Mouse (Mus musculus) heart, adult 8-10 months (tissue): ENCODE measurements around the gene Tmem167b. TPM values are rescaled to one million over a fixed set of nuclear protein-coding genes. Genes with fewer than 3 reads are reported as not detected.
"Not testable (repeated sequence)": the region's sequence is repeated elsewhere in the genome, so short reads cannot be mapped to it uniquely, and the experiment has no call there.

Source experiments
- DNase-seq: peaks from one replicate; pipeline ENCODE4 v3.0.0; 2022; ENCODE audit warnings: low spot score
- total RNA-seq, 4 experiments: library from RNA; stranded (reverse); gene quantifications; 2 replicates each; pipeline ENCODE4 v1.2.4; 2022

Gene Tmem167b
- total RNA-seq = 10 to 100 TPM; 28.6 to 29.7 (median 29.1) TPM

GRCm38 (mm10) chr3:108562133-108562730, at the start of gene Tmem167b:
TSS of gene Tmem167b (minus strand) at chr3:108562466.
- DNase-seq = peak; percentile 99

- DNase-seq = no peak
These were observed 46.6 kb upstream of the Tmem167b start for GRCm38 (mm10) chr3:108608906-108609305.

- DNase-seq = no peak
These were observed 29.6 kb upstream of the Tmem167b start for GRCm38 (mm10) chr3:108591530-108592522.

- peak; percentile 93 for DNase-seq
These were observed 28.7 kb upstream of the Tmem167b start, which contains the start of gene Wdr47 for GRCm38 (mm10) chr3:108590786-108591529. TSS of gene Wdr47 (plus strand) at chr3:108591279.

GRCm38 (mm10) chr3:108588446-108588845, 26.2 kb upstream of the Tmem167b start:
- no peak for DNase-seq

GRCm38 (mm10) chr3:108584580-108584979, 22.3 kb upstream of the Tmem167b start:
- DNase-seq = no peak

GRCm38 (mm10) chr3:108574018-108574417, 11.8 kb upstream of the Tmem167b start:
- DNase-seq = no peak

- no peak for DNase-seq
These were observed 10.2 kb upstream of the Tmem167b start for GRCm38 (mm10) chr3:108572309-108573010.

GRCm38 (mm10) chr3:108571443-108572294, 9.4 kb upstream of the Tmem167b start, which contains the start of gene Taf13:
TSS of gene Taf13 (plus strand) at chr3:108571698.
- peak; percentile 98 for DNase-seq

- DNase-seq = no peak
These were observed 8.5 kb upstream of the Tmem167b start for GRCm38 (mm10) chr3:108570813-108571212.

- not testable (repeated sequence) for DNase-seq
These were observed 7.4 kb upstream of the Tmem167b start for GRCm38 (mm10) chr3:108569636-108570035.

- no peak for DNase-seq
These were observed 6.0 kb upstream of the Tmem167b start for GRCm38 (mm10) chr3:108567990-108568877.

- peak; percentile 84 for DNase-seq
These were observed 1.0 kb upstream of the Tmem167b start for GRCm38 (mm10) chr3:108563309-108563708.

GRCm38 (mm10) chr3:108562777-108563271, 558 bp upstream of the Tmem167b start:
- peak; percentile 40 for DNase-seq

- DNase-seq = no peak
These were observed 4.4 kb downstream of the Tmem167b start for GRCm38 (mm10) chr3:108557888-108558287.

- DNase-seq = peak; percentile 95
These were observed 7.5 kb downstream of the Tmem167b start for GRCm38 (mm10) chr3:108554587-108555312.

- DNase-seq = no peak
These were observed 8.1 kb downstream of the Tmem167b start for GRCm38 (mm10) chr3:108554111-108554561.

- no peak for DNase-seq
These were observed 20.0 kb downstream of the Tmem167b start for GRCm38 (mm10) chr3:108542299-108542698.
